Mouse (Mus musculus) hindbrain, embryonic 11.5 days (tissue): ENCODE data around the gene Cbx1. TPM values are rescaled to one million over a fixed set of nuclear protein-coding genes. Genes with fewer than 3 reads are reported as not detected.

Experiments used
- ATAC-seq: fragments of 200-750 bp; cut with Nextera tagmentation; 2 replicates; pipeline ENCODE4 v1.8.0; 2017; ENCODE audit warnings: mild to moderate bottlenecking, moderate TSS enrichment, moderate library complexity; ENCODE audit not compliant: low FRiP score
- DNase-seq: peaks from one replicate; pipeline ENCODE4 v3.0.0-alpha.2; 2015; ENCODE audit warnings: low spot score
- H3K27ac ChIP-seq: fragments of 300-500 bp; sonication (generic); 2 replicates; pipeline ENCODE4 v1.5.1; 2014; ENCODE audit warnings: mild to moderate bottlenecking, low read depth, low read length
- H3K27me3 ChIP-seq: fragments of 300-500 bp; sonication (generic); 2 replicates; pipeline ENCODE4 v1.6.1; 2014; ENCODE audit warnings: mild to moderate bottlenecking, low read length, moderate library complexity, mixed read lengths; ENCODE audit not compliant: control insufficient read depth, insufficient read depth
- H3K36me3 ChIP-seq: fragments of 300-500 bp; sonication (generic); 2 replicates; pipeline ENCODE4 v1.6.1; 2014; ENCODE audit warnings: mild to moderate bottlenecking, low read length, moderate library complexity, mixed read lengths; ENCODE audit not compliant: control insufficient read depth, insufficient read depth
- H3K4me1 ChIP-seq: fragments of 300-500 bp; sonication (generic); replicated peaks from 2 replicates; pipeline ENCODE4 v1.6.1; 2014; ENCODE audit warnings: low read length, mixed read lengths; ENCODE audit not compliant: control insufficient read depth, insufficient read depth
- H3K4me2 ChIP-seq: fragments of 300-500 bp; sonication (generic); replicated peaks from 2 replicates; pipeline ENCODE4 v1.6.1; 2014; ENCODE audit warnings: mild to moderate bottlenecking, low read depth, low read length
- H3K4me3 ChIP-seq: fragments of 300-500 bp; sonication (generic); 2 replicates; pipeline ENCODE4 v1.5.1; 2014; ENCODE audit warnings: low read depth, low read length
- H3K9ac ChIP-seq: fragments of 300-500 bp; sonication (generic); 2 replicates; pipeline ENCODE4 v1.6.1; 2014; ENCODE audit warnings: low read depth, low read length
- H3K9me3 ChIP-seq: fragments of 300-500 bp; sonication (generic); 2 replicates; pipeline ENCODE4 v1.6.1; 2016; ENCODE audit warnings: low read length; ENCODE audit not compliant: control insufficient read depth
- WGBS: fragments of 180-500 bp; shearing (Covaris S2); extraction: QIAGEN DNeasy Blood & Tissue Kit; methylation state at CpG from one replicate; pipeline ENCODE4 v1.1.7; 2014; 5-methylcytosine and 5-hydroxymethylcytosine counted together
- polyA plus RNA-seq: library from polyadenylated mRNA; unstranded; fragments of >200 nt; fragmentation: Nextera tagmentation; extraction: Ambion mirVana; gene quantifications from 2 replicates; pipeline ENCODE4 v1.2.1, GENCODE M21; 2014

Cbx1 gene
- polyA plus RNA-seq, result 147 and 158 TPM in 2 replicates

DNA sequence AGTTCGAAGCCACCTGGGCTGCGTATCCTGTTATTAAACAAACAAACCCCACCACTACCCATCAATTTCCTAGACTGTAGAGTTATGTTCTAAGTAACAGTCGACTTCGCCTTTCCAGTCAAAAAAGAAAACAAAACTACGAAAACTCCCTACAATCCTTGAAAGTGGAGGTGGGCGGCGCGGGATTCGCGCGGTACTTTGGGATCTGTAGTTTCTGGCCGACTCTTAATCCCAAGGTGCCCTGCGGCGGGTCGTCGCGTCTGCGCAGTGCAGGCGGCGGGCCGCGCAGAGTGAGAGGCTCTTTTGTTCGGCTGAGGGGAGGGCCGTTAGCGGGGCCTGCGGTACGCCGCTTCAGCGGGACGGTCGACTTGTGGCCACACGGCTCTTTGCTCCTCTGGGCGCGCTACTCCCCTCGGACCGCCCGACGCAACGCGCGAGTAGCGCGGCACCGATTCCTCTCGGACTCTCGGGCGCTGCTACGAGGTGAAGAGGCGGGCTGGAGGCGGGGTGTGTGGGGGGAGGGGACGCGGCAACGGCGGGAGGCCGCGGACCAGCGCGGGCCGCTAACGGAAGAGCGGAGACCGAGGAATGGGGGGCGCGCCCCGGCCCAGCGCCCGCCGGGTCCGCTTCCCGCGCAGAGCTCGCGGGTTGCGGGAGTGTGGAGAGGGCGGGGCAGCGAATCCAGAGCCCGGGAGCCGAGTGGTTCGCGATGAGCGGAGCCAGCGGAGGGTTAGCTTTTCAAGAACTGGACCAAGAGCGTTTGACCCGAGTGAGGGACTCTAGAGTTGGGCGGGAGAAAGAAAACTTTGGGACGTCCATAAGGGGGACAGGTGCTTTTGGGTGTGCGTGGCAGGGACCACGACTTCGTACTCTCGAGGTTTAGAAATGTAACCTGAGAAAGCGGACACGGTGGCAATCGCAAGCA, at the start of gene Cbx1:
Gene Cbx1 (plus strand): TSS at position 257 of the 925 bp plus-strand sequence.
- 2% methylated on average over 67 of the region's 93 CpGs for WGBS
- no peaks in the 10 kb centered on the region for H3K36me3 ChIP-seq
- 0 out of 2 replicates have a peak, but pooled peaks cover 3% of the 10 kb centered on the region for H3K4me1 ChIP-seq
- peak within 1 kb of the TSS; percentile 81 for H3K4me2 ChIP-seq
- peak within 1 kb of the TSS; percentile 98 for H3K27ac ChIP-seq
- H3K9me3 ChIP-seq, result no peaks in the 10 kb centered on the region
- H3K27me3 ChIP-seq, result no peaks in the 10 kb centered on the region
- DNase-seq (peak; percentile 95), ATAC-seq (peak; percentile 96)
- peak within 1 kb of the TSS; percentile 97 for H3K4me3 ChIP-seq
- H3K9ac ChIP-seq, result peak within 1 kb of the TSS; percentile 98

GRCm38 (mm10) chr11:96740796-96741195, 48.1 kb upstream of the Cbx1 start:
- DNase-seq (no peak), ATAC-seq (no peak)
- no peaks in the 10 kb centered on the region for H3K27me3 ChIP-seq
- H3K9me3 ChIP-seq, result no peaks in the 10 kb centered on the region
- H3K27ac ChIP-seq, result no peak overlapping the region
- H3K4me2 ChIP-seq, result no peak overlapping the region
- H3K36me3 ChIP-seq, result no peaks in the 10 kb centered on the region
- no peak overlapping the region for H3K9ac ChIP-seq
- H3K4me1 ChIP-seq, result no peaks in the 10 kb centered on the region
- H3K4me3 ChIP-seq, result no peak overlapping the region
- 68% methylated on average over 12 of the region's 12 CpGs for WGBS

DNA sequence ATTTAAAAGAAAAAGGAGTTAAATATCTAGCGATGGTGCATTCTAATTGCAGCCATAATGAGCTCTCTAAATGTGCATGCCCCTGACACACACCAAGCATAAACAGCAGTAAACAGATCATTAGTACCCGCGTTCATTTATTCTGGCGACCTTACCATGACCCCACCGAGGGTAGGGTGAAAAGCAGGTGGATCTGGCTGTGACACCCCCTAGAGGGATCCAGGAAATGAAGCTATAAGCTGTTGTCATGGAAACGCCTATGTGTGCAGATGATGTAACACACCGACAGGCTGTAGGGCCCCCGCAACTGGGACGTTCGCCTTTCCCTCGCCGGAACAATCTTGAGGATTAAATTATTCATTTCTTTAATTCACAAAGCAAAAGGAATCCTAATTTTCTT, 46.9 kb upstream of the Cbx1 start:
- Histone ChIP-seq H3K27me3 (no peaks in the 10 kb centered on the region), H3K4me2 (peak overlapping the region; percentile 12; the same call in 1 of the 2 replicates), H3K27ac (peak overlapping the region; percentile 49), H3K4me3 (no peak overlapping the region), H3K4me1 (no peaks in the 10 kb centered on the region), H3K9me3 (no peaks in the 10 kb centered on the region), H3K36me3 (no peaks in the 10 kb centered on the region), H3K9ac (no peak overlapping the region)
- peak; percentile 60 for DNase-seq
- 25% methylated on average over 12 of the region's 12 CpGs for WGBS
- ATAC-seq, result peak; percentile 35; the same call in 1 of the 2 replicates

DNA sequence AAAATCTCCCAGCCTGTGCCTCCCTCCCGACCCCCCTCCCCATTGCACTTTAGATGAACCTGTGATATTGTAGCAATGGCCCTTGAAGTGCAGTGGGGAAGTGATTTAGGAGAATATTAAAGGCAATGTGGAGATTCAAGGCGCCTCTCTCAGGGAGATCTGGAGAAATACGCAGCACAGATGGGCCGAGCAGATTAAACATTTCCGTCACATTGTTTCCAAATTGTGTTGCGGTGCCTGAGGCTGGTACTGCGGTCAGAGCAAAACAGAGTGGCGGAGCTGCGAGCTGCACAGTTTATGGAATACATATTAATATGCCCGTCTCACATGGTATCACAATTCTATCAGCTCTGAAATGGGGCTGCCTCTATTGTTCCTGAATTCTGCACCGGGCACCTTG, 45.9 kb upstream of the Cbx1 start:
- Histone ChIP-seq H3K27ac (peak overlapping the region; percentile 42), H3K4me2 (no peak overlapping the region), H3K4me1 (no peaks in the 10 kb centered on the region), H3K27me3 (no peaks in the 10 kb centered on the region), H3K4me3 (no peak overlapping the region), H3K36me3 (no peaks in the 10 kb centered on the region), H3K9ac (no peak overlapping the region), H3K9me3 (no peaks in the 10 kb centered on the region)
- DNase-seq (no peak), ATAC-seq (peak; percentile 54; the same call in 1 of the 2 replicates)
- WGBS, result 56% methylated on average over 11 of the region's 11 CpGs

- Histone ChIP-seq H3K9me3 (no peaks in the 10 kb centered on the region), H3K4me1 (no peaks in the 10 kb centered on the region), H3K27ac (0 out of 2 replicates have a peak overlapping the region, but pooled peaks have one; percentile 42), H3K4me3 (no peak overlapping the region), H3K9ac (no peak overlapping the region), H3K4me2 (no peak overlapping the region), H3K36me3 (no peaks in the 10 kb centered on the region), H3K27me3 (no peaks in the 10 kb centered on the region)
- 81% methylated on average over 4 of the region's 4 CpGs for WGBS
- ATAC-seq (no peak), DNase-seq (no peak)
Measured at GRCm38 (mm10) chr11:96743891-96744290, 45.0 kb upstream of the Cbx1 start.

DNA sequence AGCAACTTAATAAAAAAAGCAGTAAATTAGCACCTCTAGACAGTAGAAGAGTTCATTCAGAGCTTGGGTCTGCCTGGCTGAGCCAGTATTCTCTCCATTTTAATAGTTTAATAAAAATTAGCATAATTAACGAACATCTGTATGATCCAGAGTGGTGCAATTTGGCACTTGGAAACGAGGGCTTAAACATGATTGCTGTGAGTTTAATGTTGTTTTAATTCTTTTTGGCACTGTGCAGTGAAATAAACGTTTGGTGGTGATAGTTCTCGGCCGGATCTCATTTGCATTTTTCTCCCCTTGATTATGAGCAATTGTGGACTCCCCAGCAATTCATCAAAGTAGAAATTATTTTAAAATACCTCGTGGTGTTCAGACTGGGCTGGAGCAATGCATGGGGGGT, 42.3 kb upstream of the Cbx1 start:
- Histone ChIP-seq H3K9ac (no peak overlapping the region), H3K4me2 (no peak overlapping the region), H3K27me3 (no peaks in the 10 kb centered on the region), H3K4me1 (no peaks in the 10 kb centered on the region), H3K9me3 (no peaks in the 10 kb centered on the region), H3K36me3 (no peaks in the 10 kb centered on the region), H3K4me3 (no peak overlapping the region), H3K27ac (no peak overlapping the region)
- WGBS, result 70% methylated on average over 6 of the region's 6 CpGs
- no peak for ATAC-seq
- no peak for DNase-seq

GRCm38 (mm10) chr11:96747555-96747954, 41.4 kb upstream of the Cbx1 start:
- H3K4me3 ChIP-seq, result no peak overlapping the region
- WGBS, result 67% methylated on average over 3 of the region's 3 CpGs

DNA sequence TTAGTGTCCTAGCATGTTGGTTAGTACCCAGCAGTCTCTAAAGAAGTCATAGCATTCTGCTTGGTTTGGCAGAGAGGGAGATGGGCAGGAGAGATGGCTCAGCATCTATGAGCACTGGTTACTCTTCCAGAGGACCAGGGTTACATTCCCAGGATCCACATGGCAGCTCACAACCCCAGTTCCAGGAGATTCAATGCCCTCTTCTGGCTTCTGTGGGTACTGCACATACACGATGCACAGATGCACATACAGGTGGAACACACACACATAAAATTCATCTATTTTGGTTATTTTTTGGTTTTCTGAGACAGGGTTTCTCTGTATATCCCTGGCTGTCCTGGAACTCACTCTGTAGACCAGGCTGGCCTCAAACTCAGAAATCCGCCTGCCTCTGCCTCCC, 33.6 kb upstream of the Cbx1 start:
- no peaks in the 10 kb centered on the region for H3K4me1 ChIP-seq
- DNase-seq (no peak), ATAC-seq (no peak)
- H3K36me3 ChIP-seq, result no peaks in the 10 kb centered on the region
- H3K4me2 ChIP-seq, result no peak overlapping the region
- WGBS, result 92% methylated on average over 2 of the region's 2 CpGs
- no peak overlapping the region for H3K4me3 ChIP-seq
- no peak overlapping the region for H3K27ac ChIP-seq
- no peaks in the 10 kb centered on the region for H3K9me3 ChIP-seq
- H3K27me3 ChIP-seq, result no peaks in the 10 kb centered on the region
- no peak overlapping the region for H3K9ac ChIP-seq

More at GRCm38 (mm10) chr11:96747555-96747954, 41.4 kb upstream of the Cbx1 start:
- no peaks in the 10 kb centered on the region for H3K36me3 ChIP-seq
- H3K27me3 ChIP-seq, result no peaks in the 10 kb centered on the region
- ATAC-seq (no peak), DNase-seq (no peak)
- H3K27ac ChIP-seq, result no peak overlapping the region
- no peaks in the 10 kb centered on the region for H3K9me3 ChIP-seq
- H3K9ac ChIP-seq, result no peak overlapping the region
- H3K4me2 ChIP-seq, result no peak overlapping the region
- H3K4me1 ChIP-seq, result no peaks in the 10 kb centered on the region

DNA sequence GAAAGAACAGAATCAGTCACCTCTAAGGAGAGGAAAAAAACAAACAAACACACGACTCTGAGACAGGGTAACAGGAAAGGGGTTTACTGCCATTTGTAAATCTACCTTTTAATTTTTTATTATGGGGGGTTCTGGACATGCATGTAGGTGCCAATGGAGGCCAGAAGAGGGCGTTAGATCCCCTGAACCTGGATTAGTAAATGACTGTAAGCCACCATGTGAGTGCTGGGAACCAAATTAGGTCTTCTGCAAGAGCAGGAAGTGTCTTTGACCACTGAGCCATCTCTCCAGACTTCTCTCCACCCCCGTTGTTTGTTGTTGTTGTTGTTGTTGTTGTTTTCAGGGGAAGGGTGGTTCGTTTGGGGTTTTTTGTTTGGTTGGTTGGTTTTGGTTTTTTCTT, 31.5 kb upstream of the Cbx1 start:
- no peak overlapping the region for H3K9ac ChIP-seq
- DNase-seq, result no peak
- WGBS, result 71% methylated on average over 4 of the region's 4 CpGs
- no peak overlapping the region for H3K4me2 ChIP-seq
- H3K36me3 ChIP-seq, result no peaks in the 10 kb centered on the region
- ATAC-seq, result no peak
- H3K9me3 ChIP-seq, result no peaks in the 10 kb centered on the region
- H3K27me3 ChIP-seq, result no peaks in the 10 kb centered on the region
- no peaks in the 10 kb centered on the region for H3K4me1 ChIP-seq
- H3K4me3 ChIP-seq, result no peak overlapping the region
- no peak overlapping the region for H3K27ac ChIP-seq
